Mouse (Mus musculus): Measurements from ENCODE around the gene Gpr25.

- no peak for TF ChIP-seq E2F4 (IDR thresholded peaks at IDR 0.05; ENCODE audit: borderline replicate concordance, low read depth, low read length)
- no peak for TF ChIP-seq ELF1 (IDR thresholded peaks at IDR 0.05; ENCODE audit: low read depth, low read length)
- no peak for TF ChIP-seq RAD21 (IDR thresholded peaks at IDR 0.05; ENCODE audit: low read depth, low read length)
- TF ChIP-seq POLR2A (IDR thresholded peaks at IDR 0.05; ENCODE audit: control insufficient read depth in 1 of 2, insufficient read depth in 1 of 2, low read depth in 1 of 2, low read length in 2 of 2, poor library complexity in 1 of 2): no peak
- TF ChIP-seq CTCF (IDR thresholded peaks at IDR 0.05 in 2 of 3, conservative IDR thresholded peaks at IDR 0.05 in 1 of 3; ENCODE audit: control insufficient read depth in 1 of 3, insufficient read depth in 1 of 3, low read depth in 2 of 3, low read length in 3 of 3, poor library complexity in 1 of 3, severe bottlenecking in 1 of 3): no peak
- TF ChIP-seq TAL1 (IDR thresholded peaks at IDR 0.05; ENCODE audit: low read length): no peak
- no peak for TF ChIP-seq ETS1 (IDR thresholded peaks at IDR 0.05; ENCODE audit: low read depth, low read length)
Observed at GRCm38 (mm10) chr1:136255657-136256056, 5.0 kb downstream of the Gpr25 start.

All from MEL (cell line).